14 mouse cellular contexts compared by ENCODE assay signal in genomic region chr7:73039921-73040320, GRCm38 (mm10).
DNase-seq lines count a peak whose midpoint lies in the region; ATAC-seq lines count a peak whose summit lies in the region.
"Had no signal": no experiment of that assay in that cellular context is flagged by ENCODE, and none has a peak within 500 bp of the region (broad histone marks: within the 10 kb centered on the region; RNA-seq: fewer than 3 reads in every experiment).

No protein-coding gene starts in this region.

- DNase-seq in cerebellum, postnatal 25 days = peak; percentile 9 to 20
- DNase-seq in cerebellum, adult 9-10 months = no peak
- DNase-seq in kidney, adult 8-10 months = peak; percentile 4 to 52
- peak; percentile 30 for DNase-seq in kidney, postnatal 14 days
- no peak for DNase-seq in thymus, postnatal 14 days
- DNase-seq: liver; lung, adult 2 months; lung, postnatal 36 days; right cerebral cortex, postnatal 25 days had no signal

- no peaks in the 10 kb centered on the region for H3K27me3 ChIP-seq in intestine, embryonic 15.5 days (replicated peaks)
- no peaks in the 10 kb centered on the region for H3K27me3 ChIP-seq in intestine, embryonic 16.5 days (replicated peaks; ENCODE audit: control insufficient read depth, insufficient read depth, low read length)
- H3K27me3 ChIP-seq: hindbrain, embryonic 12.5 days; Patski had no signal

- peaks cover 8% of the 10 kb centered on the region; the same call in 1 of the 2 replicates for H3K4me1 ChIP-seq in intestine, embryonic 15.5 days (replicated peaks)
- peaks cover 8% of the 10 kb centered on the region for H3K4me1 ChIP-seq in intestine, embryonic 16.5 days (ENCODE audit: control insufficient read depth, insufficient read depth, low read length)
- H3K4me1 ChIP-seq: hindbrain, embryonic 12.5 days had no signal

- ATAC-seq in intestine, embryonic 15.5 days = 0 out of 2 replicates have a peak, but pooled peaks have one; percentile 15
- ATAC-seq in intestine, embryonic 16.5 days = no peak
- no peak for ATAC-seq in inflammation-experienced regulatory T-cells, adult 6 months
- ATAC-seq: Patski had no signal

- H3K27ac ChIP-seq in intestine, embryonic 15.5 days = no peak overlapping the region
- H3K27ac ChIP-seq in intestine, embryonic 16.5 days (ENCODE audit: low read length) = no peak overlapping the region
- H3K27ac ChIP-seq: hindbrain, embryonic 12.5 days had no signal

- no peaks in the 10 kb centered on the region for H3K36me3 ChIP-seq in intestine, embryonic 15.5 days
- H3K36me3 ChIP-seq in intestine, embryonic 16.5 days (ENCODE audit: control insufficient read depth, insufficient read depth, low read length) = no peaks in the 10 kb centered on the region
- H3K36me3 ChIP-seq: hindbrain, embryonic 12.5 days had no signal

- no peak overlapping the region for H3K4me2 ChIP-seq in intestine, embryonic 15.5 days (replicated peaks)
- no peak overlapping the region for H3K4me2 ChIP-seq in intestine, embryonic 16.5 days (ENCODE audit: low read depth, low read length)
- H3K4me2 ChIP-seq: hindbrain, embryonic 12.5 days had no signal

- H3K4me3 ChIP-seq in intestine, embryonic 15.5 days (replicated peaks) = no peak overlapping the region
- no peak overlapping the region for H3K4me3 ChIP-seq in intestine, embryonic 16.5 days (ENCODE audit: low read length)
- H3K4me3 ChIP-seq: hindbrain, embryonic 12.5 days had no signal

- H3K9ac ChIP-seq in intestine, embryonic 15.5 days = no peak overlapping the region
- no peak overlapping the region for H3K9ac ChIP-seq in intestine, embryonic 16.5 days (ENCODE audit: low read depth, low read length)
- H3K9ac ChIP-seq: hindbrain, embryonic 12.5 days had no signal

- H3K9me3 ChIP-seq in intestine, embryonic 15.5 days = no peaks in the 10 kb centered on the region
- no peaks in the 10 kb centered on the region for H3K9me3 ChIP-seq in intestine, embryonic 16.5 days (ENCODE audit: control insufficient read depth, low read length)
- H3K9me3 ChIP-seq: hindbrain, embryonic 12.5 days had no signal

- WGBS in intestine, embryonic 15.5 days = 90% methylated on average over 4 of the region's 4 CpGs
- 82% methylated on average over 4 of the region's 4 CpGs for WGBS in intestine, embryonic 16.5 days

Comparison
In these comparisons a context has a peak if more than half of its experiments do, and no peak if none do; other contexts are left out.
1. DNase-seq: peak in cerebellum, postnatal 25 days (2 of 2), kidney, adult 8-10 months (2 of 2) and kidney, postnatal 14 days (single experiment); none in cerebellum, adult 9-10 months (single experiment) and thymus, postnatal 14 days (single experiment).